Comparison of ENCODE assay signal across 11 mouse cellular contexts in the genomic region with DNA sequence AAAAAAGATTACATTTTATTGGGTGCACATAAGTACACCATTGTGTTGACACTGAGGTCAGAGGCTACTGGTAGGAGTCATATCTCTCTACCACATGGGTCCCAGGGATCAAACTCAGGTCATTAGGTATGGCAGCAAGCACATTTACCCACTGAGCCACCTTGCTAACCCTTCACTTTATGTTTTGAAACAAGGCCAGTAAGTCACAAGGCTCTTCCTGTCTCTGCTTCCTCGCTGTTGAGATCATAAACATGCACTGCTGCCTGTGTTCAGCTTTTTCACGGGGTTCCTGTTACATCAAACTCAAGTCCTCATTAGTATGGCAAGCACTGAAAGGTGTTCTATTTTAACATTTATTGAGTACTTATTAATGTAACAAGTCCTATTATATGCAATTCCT.
"Had no signal": no experiment of that assay in that cellular context is flagged by ENCODE, and none has a peak within 500 bp of the region (broad histone marks: within the 10 kb centered on the region; RNA-seq: fewer than 3 reads in every experiment).

No protein-coding gene starts in this region.

- ATAC-seq: liver, embryonic 12.5 days; midbrain, embryonic 15.5 days had no signal

- DNase-seq: kidney, adult 9 months; kidney, postnatal 14 days; kidney, postnatal 4 days; liver; lung, adult 18-20 months; retina, postnatal 1 day; right cerebral cortex, postnatal 25 days; spleen, adult 18-20 months; thymus, adult 18-20 months had no signal
